Mouse (Mus musculus) spleen, postnatal 14 days (tissue): ENCODE data around the gene Limd1.

ENCODE experiments used
- DNase-seq, 2 experiments: peaks; one replicate each; pipeline ENCODE4 v3.0.0; 2021 to 2022; ENCODE audit warnings: low spot score in 2 of 2

The Limd1 gene

GRCm38 (mm10) chr9:123481136-123481535 is 2.6 kb downstream of the Limd1 start:
- DNase-seq: peak; percentile 16 to 23

GRCm38 (mm10) chr9:123483598-123483997 is 5.1 kb downstream of the Limd1 start:
- no peak for DNase-seq

GRCm38 (mm10) chr9:123484830-123485229 is 6.3 kb downstream of the Limd1 start:
- DNase-seq: no peak

- DNase-seq: no peak
Observed at GRCm38 (mm10) chr9:123485561-123485960, 7.1 kb downstream of the Limd1 start.

GRCm38 (mm10) chr9:123486635-123487034 is 8.1 kb downstream of the Limd1 start:
- no peak for DNase-seq

- no peak for DNase-seq
Observed at GRCm38 (mm10) chr9:123489073-123489472, 10.6 kb downstream of the Limd1 start.

GRCm38 (mm10) chr9:123489727-123490343 is 11.3 kb downstream of the Limd1 start:
- DNase-seq: no peak

GRCm38 (mm10) chr9:123490930-123491329 is 12.4 kb downstream of the Limd1 start:
- no peak for DNase-seq

- no peak for DNase-seq
Observed at GRCm38 (mm10) chr9:123491917-123492585, 13.5 kb downstream of the Limd1 start.

GRCm38 (mm10) chr9:123496665-123497064 is 18.2 kb downstream of the Limd1 start:
- no peak for DNase-seq

GRCm38 (mm10) chr9:123497906-123498305 is 19.4 kb downstream of the Limd1 start:
- DNase-seq: no peak

GRCm38 (mm10) chr9:123500480-123500879 is 22.0 kb downstream of the Limd1 start:
- DNase-seq: no peak

GRCm38 (mm10) chr9:123503171-123503834 is 24.8 kb downstream of the Limd1 start:
- DNase-seq: no peak

- peak; percentile 27 to 49 for DNase-seq
Observed at GRCm38 (mm10) chr9:123504325-123504724, 25.8 kb downstream of the Limd1 start.

- DNase-seq: no peak
Observed at GRCm38 (mm10) chr9:123505598-123505997, 27.1 kb downstream of the Limd1 start.

- DNase-seq: no peak
Observed at GRCm38 (mm10) chr9:123506270-123507146, 28.0 kb downstream of the Limd1 start.

GRCm38 (mm10) chr9:123507380-123507779 is 28.9 kb downstream of the Limd1 start:
- DNase-seq: no peak

GRCm38 (mm10) chr9:123508986-123509385 is 30.5 kb downstream of the Limd1 start:
- DNase-seq: no peak

- DNase-seq: no peak
Observed at GRCm38 (mm10) chr9:123509638-123510604, 31.4 kb downstream of the Limd1 start.

- DNase-seq: no peak
Observed at GRCm38 (mm10) chr9:123510926-123511325, 32.4 kb downstream of the Limd1 start.

- no peak for DNase-seq
Observed at GRCm38 (mm10) chr9:123512482-123512881, 34.0 kb downstream of the Limd1 start.
